Mouse (Mus musculus) neural tube, embryonic 13.5 days (tissue): Measurements from ENCODE around the gene Etfbkmt. TPM values are rescaled to one million over a fixed set of nuclear protein-coding genes. Genes with fewer than 3 reads are reported as not detected.

Experiments
- ATAC-seq: fragments of 200-750 bp; cut with Nextera tagmentation; 2 replicates; pipeline ENCODE4 v1.8.0; 2017; ENCODE audit warnings: low read depth, mild to moderate bottlenecking, moderate TSS enrichment, moderate library complexity
- H3K27ac ChIP-seq: fragments of 300-500 bp; sonication (generic); replicated peaks from 2 replicates; pipeline ENCODE4 v1.5.1; 2015; ENCODE audit warnings: moderate library complexity, mild to moderate bottlenecking, inconsistent platforms
- H3K27me3 ChIP-seq: fragments of 300-500 bp; sonication (generic); 2 replicates; pipeline ENCODE4 v1.6.1; 2015; ENCODE audit warnings: mild to moderate bottlenecking, inconsistent platforms
- H3K36me3 ChIP-seq: fragments of 300-500 bp; sonication (generic); 2 replicates; pipeline ENCODE4 v1.6.1; 2015; ENCODE audit warnings: mild to moderate bottlenecking, inconsistent platforms
- H3K4me1 ChIP-seq: fragments of 300-500 bp; sonication (generic); replicated peaks from 2 replicates; pipeline ENCODE4 v1.6.1; 2015; ENCODE audit warnings: inconsistent platforms
- H3K4me2 ChIP-seq: fragments of 300-500 bp; sonication (generic); 2 replicates; pipeline ENCODE4 v1.6.1; 2015; ENCODE audit warnings: inconsistent platforms, mild to moderate bottlenecking, moderate library complexity
- H3K4me3 ChIP-seq: fragments of 300-500 bp; sonication (generic); 2 replicates; pipeline ENCODE4 v1.5.1; 2015; ENCODE audit warnings: mild to moderate bottlenecking, inconsistent platforms
- H3K9ac ChIP-seq: fragments of 300-500 bp; sonication (generic); 2 replicates; pipeline ENCODE4 v1.6.1; 2015; ENCODE audit warnings: moderate library complexity, mild to moderate bottlenecking, inconsistent platforms
- H3K9me3 ChIP-seq: fragments of 300-500 bp; sonication (generic); 2 replicates; pipeline ENCODE4 v1.6.1; 2016; ENCODE audit warnings: inconsistent platforms
- WGBS: fragments of 180-500 bp; shearing (Covaris S2); methylation state at CpG from one replicate; pipeline ENCODE4 v1.1.7; 2015; 5-methylcytosine and 5-hydroxymethylcytosine counted together
- polyA plus RNA-seq: library from polyadenylated mRNA; unstranded; fragments of >200 nt; fragmentation: Nextera tagmentation; extraction: Ambion mirVana; gene quantifications from 2 replicates; pipeline ENCODE4 v1.2.1, GENCODE M21; 2015

Etfbkmt gene
- polyA plus RNA-seq, 1 experiment from 2014 or later: 6.6 TPM

DNA sequence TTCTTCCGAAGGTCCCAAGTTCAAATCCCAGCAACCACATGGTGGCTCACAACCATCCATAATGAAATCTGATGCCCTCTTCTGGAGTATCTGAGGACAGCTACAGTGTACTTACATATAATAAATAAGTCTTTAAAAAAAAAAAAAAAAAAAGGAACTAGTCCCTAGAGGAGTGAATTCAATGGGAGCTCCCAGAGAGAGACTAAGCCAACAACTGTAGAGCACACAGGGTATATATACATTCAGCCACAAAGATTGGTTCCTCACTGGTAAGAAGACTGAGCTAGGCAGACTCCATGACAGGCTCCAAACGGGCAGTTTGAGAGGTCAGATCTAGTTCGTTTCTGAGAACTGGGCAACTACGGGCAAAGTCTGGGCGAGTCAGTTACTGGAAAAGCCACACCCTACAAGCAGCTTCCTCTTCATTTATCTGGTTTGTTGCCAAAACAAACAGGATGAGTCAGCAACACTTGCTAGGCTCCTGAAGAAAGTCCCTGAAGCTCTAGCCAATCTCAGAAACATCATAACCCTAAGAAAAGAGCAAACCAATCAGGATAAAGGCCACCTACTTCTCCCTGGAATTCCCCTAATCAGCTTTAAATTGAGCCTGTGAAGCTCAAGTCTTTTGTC, 53.7 kb downstream of the Etfbkmt start:
- Histone ChIP-seq H3K36me3 (no peaks in the 10 kb centered on the region), H3K4me1 (peaks cover 7% of the 10 kb centered on the region; the same call in 1 of the 2 replicates), H3K27me3 (no peaks in the 10 kb centered on the region), H3K9ac (no peak overlapping the region), H3K9me3 (no peaks in the 10 kb centered on the region), H3K27ac (no peak overlapping the region), H3K4me3 (no peak overlapping the region), H3K4me2 (no peak overlapping the region)
- no peak for ATAC-seq
- WGBS: 85% methylated on average over 5 of the region's 5 CpGs

GRCm38 (mm10) chr6:149197116-149197515, 57.5 kb downstream of the Etfbkmt start:
- Histone ChIP-seq H3K4me2 (no peak overlapping the region), H3K4me3 (no peak overlapping the region), H3K27ac (no peak overlapping the region), H3K27me3 (no peaks in the 10 kb centered on the region), H3K4me1 (no peaks in the 10 kb centered on the region), H3K9ac (no peak overlapping the region), H3K36me3 (no peaks in the 10 kb centered on the region), H3K9me3 (no peaks in the 10 kb centered on the region)
- 82% methylated on average over 3 of the region's 3 CpGs for WGBS
- no peak for ATAC-seq

DNA sequence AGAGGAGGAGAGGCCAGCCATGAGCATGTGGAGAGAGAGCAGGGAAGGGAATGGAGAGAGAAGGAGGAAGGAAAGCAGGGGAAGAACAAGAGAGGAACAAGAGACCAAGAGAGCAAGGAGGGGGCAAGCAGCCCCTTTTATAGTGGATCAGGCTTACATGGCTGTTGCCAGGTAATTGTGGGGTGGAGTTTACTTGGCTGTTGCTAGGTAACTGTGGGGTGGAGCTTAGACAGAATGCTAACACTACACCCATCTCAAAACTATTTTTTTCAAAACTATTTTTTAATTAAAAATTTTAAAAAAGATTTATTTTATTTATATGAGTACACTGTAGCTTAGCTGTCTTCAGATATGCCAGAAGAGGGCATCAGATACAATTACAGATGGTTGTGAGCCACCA, 58.9 kb downstream of the Etfbkmt start:
- no peak overlapping the region for H3K9ac ChIP-seq
- no peak overlapping the region for H3K4me2 ChIP-seq
- no peaks in the 10 kb centered on the region for H3K36me3 ChIP-seq
- H3K27ac ChIP-seq: no peak overlapping the region
- no peak for ATAC-seq
- no peaks in the 10 kb centered on the region for H3K4me1 ChIP-seq
- H3K4me3 ChIP-seq: no peak overlapping the region
- H3K27me3 ChIP-seq: no peaks in the 10 kb centered on the region
- no peaks in the 10 kb centered on the region for H3K9me3 ChIP-seq

Other genes with a start within 250 kb of the Etfbkmt start
- 14.2 and 14.7 TPM in 2 replicates for gene Caprin2, start 243.6 kb upstream of the Etfbkmt start, polyA plus RNA-seq
- gene Sinhcaf, start 193.4 kb upstream of the Etfbkmt start, polyA plus RNA-seq: 86.2 and 102 TPM in 2 replicates
- 14.3 and 14.7 TPM in 2 replicates for gene Dennd5b, start 38.2 kb upstream of the Etfbkmt start, polyA plus RNA-seq
- gene Gm10203, start 9.7 kb upstream of the Etfbkmt start, polyA plus RNA-seq: not detected in 2 replicates
- 114 and 120 TPM in 2 replicates for gene Amn1, start 48.9 kb downstream of the Etfbkmt start, polyA plus RNA-seq
- 31.5 and 34.6 TPM in 2 replicates for gene Resf1, start 169.6 kb downstream of the Etfbkmt start, polyA plus RNA-seq